Mouse (Mus musculus): ENCODE data around the gene Rnf126.

Rnf126 gene

DNA sequence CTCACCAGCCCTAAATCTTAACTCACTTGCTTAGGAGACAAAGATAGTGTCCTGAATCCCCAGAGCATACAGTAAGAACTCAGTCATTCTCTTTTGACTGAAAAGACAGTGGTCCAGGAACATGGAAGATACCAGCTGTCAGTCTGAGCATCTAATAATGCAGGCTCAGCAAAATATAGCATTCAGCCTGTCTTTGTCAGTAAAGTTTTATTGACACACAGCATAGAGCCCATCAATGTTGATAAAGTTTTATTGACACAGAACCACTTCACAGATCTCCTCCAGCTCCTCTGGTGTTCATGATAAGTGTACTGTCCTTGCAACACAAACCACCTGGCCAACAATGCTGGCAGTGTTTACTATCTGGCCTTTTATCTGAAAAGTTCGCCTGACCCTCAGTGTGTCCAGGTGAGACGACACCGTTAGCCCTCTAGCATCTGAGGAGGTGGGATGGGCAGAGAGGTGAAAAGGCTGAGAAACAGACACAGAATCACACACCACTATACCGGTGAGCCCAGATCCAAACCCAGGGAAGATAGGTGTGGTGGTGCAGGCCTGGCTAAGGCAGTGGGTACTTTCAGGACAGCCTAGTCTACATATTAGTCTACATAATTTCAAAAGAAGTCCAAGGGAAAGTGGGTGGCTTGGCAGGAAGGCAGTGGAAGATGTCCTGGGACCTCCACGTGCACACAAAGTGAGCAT, 25.7 kb upstream of the Rnf126 start:
- DNase-seq (ENCODE audit: low spot score), result no peak

DNA sequence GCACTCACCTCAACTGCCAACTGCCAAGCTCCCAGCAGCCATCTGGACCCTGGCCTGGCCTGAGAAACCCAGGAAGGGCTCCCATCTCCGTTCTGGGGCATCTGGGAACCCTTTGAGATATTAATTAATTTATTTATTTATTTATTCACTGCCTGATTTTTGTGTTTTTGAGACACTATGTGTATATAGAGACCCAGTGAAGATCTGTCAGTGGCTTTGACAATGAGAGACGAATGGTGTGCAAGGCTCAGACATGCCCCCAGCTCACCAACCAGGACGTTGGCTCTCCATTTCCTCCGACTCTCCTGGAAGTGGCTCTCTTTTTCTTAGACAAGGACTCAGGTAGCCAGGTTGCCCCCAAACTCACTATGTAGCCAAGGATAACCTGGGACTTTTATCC, 24.1 kb upstream of the Rnf126 start, which contains the start of gene Prss57:
Gene Prss57 (minus strand): TSS at position 101 of the 400 bp plus-strand sequence.
- DNase-seq (ENCODE audit: low spot score), result no peak

DNA sequence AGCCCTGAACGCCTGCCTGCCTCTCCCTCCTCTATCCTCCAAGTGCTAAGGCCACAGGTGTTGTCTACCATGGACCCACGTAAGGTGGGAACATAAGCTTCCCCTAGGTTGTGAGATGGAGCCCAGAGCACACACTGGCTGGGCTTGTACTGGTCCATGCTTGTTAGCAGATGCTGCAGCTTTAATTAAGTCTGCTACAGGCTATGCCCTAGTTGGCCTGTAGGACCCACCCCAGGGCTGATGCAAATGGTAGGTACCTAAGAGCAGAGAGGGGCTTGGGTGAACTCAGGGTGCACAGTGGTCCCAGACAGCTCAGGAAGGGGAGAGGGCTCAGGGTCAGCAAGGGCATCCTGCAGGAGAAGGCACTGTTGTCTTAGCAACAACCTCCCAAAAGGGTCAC, 22.8 kb upstream of the Rnf126 start:
- DNase-seq (ENCODE audit: low spot score), result no peak

DNA sequence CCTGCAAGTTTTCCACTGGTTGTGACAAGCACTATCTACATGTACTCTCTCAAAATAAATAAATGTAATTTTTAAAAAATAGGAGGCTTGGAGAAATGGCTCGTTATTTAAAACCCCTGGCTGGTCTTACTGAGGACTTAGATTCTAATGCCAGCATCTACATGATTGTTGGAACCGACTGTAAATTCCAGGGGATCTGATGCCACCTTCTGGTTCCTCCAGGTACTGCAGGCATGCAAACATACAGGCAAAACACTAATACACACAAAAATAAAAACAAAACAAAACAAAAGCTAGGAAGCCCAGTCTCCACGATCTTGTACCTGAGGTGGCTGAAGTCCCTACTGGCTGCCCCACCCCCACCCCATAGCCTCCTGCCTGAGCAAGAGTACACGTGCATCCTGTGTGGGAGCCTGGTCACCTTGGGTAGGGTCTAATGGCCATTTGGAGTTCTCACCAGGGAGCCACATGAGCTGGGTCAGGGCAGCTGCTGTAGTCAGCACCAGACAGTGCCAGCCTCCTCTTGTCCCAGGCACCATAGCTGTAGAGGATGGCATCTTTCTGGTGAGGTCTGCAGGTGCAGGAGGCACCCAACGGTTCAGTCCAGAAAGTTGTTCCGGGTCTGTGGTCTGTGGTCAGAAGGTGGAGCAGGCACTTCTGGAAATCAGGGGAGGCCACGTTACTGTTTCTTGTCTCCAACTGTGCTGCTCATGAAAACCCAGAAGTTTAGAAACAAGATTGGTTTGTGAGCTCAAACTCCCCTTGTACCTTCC, 21.8 kb upstream of the Rnf126 start:
- peak; percentile 66 for DNase-seq (ENCODE audit: low spot score)

DNA sequence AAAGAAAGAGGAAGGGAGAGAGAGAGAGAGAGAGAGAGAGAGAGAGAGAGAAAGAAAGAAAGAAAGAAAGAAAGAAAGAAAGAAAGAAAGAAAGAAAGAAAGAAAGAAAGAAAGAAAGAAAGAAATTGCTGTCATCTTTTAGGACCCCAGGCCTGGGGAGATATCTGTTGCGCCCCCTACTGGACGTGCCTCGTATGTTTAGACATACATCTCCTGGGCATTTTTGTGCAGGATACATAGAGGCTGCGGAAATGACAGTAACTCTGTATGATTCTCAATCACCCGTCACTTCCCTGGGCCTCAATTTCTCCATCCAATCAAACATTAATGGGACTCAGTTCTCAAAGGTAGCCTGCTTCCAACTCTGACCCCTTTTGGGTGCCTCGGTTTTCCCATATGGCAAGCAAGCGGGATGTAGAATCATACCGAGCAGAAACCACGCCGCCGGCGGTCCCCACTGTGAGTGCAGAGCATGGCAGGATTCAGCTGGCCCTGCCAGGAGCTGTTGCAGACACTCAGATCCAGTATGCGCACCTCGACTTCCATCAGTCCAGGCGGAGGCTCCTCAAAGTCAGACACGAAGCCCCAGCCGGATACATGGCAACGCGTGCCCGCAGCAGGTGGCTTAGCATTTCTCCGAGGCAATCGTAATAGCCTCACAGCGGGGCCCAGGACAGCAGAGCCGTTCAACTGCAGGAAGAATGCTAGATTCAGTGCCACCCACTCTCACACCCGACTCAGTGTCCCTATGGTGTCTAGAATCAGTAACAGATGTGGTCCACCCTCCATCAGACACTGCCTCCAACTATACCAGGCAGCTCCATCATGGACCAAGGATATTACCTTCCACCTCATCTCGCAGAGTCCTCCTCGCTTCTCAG, 17.4 kb upstream of the Rnf126 start:
- no peak for DNase-seq (ENCODE audit: low spot score)

DNA sequence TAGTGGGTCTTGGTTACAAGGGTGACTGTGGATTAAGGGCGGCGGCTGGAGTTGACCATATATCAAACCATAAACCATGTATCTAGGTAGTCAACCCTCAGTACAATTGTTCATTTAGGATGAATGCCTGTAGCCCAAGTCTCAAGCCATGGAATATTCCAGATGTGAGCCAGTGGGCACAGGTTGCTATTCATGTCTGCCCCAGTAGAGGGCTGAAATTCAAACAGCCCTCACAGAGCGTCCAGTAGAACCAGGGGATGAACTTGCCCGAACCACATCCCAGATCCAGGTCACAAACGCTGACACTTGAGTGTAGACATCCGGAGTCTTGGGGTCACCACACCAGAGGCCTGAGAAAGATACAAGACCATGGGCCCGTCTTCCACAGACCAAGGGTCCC, 16.3 kb upstream of the Rnf126 start:
- no peak for DNase-seq (ENCODE audit: low spot score)

DNA sequence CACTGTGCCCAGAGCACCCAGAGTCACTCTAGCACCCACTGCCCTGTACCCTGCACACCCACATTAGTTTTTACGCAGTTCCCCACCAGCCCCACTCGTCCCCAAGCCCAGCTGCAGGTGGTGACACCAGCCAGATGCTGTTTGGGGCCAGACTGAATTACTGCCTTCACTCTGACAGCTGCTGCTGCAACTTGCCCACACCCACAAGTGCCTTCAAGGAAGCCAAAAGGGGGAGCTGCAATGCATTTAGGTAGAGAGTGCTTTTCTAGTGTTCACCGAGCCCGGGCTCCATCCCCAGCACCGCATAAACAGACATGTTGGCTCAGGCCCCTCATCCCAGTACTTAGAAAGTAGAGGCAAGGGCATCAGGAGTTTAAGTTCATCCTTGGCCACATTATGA, 15.2 kb upstream of the Rnf126 start:
- DNase-seq (ENCODE audit: low spot score), result no peak

DNA sequence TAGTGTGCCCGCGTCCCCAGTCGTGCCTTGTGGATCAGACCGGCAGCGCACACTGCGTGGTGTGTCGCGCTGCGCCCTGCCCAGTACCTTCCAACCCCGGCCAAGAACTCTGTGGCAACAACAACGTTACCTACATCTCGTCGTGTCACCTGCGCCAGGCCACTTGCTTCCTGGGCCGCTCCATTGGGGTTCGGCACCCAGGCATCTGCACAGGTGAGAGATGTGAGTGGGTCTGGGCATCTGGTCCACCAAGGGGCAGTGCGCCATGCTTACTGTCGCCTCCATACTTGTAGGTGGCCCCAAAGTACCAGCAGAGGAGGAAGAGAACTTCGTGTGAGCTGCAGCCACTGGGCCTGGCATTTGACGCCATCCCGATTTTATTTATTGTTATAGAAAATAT, 14.4 kb upstream of the Rnf126 start:
- no peak for DNase-seq (ENCODE audit: low spot score)

DNA sequence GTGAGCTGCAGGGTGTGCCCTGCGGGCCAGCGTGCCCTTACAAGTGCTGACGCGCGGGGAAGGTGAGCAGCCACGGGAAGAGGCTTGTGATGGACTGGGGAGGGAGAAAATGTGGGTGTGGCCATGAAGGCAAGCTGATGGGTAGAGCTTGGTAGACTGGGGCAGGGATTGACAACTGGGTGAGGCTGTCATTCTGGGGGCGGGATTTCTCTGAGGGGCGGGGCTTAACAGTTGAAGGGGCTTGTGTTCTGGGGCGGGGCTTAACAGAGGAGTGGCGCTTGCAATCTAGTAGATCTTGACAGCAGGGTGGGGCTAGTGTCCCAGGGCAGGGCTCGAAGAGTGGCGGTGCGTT, 13.9 kb upstream of the Rnf126 start:
- no peak for DNase-seq (ENCODE audit: low spot score)

DNA sequence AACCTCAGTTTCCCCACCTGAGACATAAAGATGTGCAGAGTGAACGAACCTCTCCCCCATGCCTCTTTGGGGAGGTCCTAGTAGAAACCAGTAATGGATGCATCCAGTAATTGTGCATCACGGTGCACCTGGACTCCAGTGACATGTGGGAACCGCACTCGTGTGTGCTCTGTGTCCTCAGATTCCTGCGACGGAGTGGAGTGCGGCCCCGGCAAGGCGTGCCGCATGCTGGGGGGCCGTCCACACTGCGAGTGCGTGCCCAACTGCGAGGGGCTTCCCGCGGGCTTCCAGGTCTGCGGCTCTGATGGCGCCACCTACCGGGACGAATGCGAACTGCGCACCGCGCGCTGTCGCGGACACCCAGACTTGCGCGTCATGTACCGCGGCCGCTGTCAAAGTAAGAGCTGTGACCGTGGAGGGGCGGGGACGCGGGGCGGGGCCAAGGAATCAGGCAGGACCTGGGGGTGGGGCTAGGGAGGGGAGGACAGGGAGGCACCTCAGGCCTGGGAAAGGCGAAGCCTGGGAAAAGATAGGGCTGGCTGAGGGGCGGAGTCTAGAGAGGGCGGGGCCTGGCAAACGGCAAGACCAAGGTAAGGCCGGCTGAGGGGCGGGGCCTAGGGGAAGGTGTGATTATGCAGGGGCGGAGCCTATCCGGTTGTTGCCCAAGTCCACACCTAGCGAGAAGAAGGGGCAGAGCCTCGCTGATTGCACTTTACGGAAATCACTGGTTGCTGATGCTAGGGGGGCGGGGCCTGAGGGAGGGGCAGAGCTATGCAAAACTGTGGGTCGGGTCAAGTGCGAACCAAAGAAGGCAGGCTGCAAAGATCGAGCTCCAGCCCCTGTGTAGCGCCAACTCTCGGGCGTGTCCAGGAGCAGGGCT, 13.3 kb upstream of the Rnf126 start:
- DNase-seq (ENCODE audit: low spot score), result peak; percentile 85

DNA sequence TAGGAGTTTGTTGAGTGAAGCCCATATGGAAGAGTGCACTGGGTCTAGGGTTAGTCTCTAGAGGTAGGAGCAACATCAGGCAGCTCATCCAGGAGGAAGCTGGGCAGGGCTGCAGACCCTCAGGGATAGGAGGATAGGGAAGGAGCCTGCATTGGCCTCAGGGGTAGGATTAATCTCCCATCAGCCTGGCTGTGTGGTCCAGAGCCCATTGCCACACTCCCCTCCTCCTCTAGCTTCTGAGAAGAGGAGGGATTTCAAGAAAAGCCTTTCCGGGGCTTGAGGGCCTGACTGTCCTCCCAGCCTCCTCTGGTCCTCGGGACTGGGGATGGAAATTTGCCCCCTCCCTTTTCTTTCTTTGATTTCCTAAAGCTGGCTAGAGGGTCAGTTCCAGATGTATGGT, 12.4 kb upstream of the Rnf126 start:
- DNase-seq (ENCODE audit: low spot score), result no peak

DNA sequence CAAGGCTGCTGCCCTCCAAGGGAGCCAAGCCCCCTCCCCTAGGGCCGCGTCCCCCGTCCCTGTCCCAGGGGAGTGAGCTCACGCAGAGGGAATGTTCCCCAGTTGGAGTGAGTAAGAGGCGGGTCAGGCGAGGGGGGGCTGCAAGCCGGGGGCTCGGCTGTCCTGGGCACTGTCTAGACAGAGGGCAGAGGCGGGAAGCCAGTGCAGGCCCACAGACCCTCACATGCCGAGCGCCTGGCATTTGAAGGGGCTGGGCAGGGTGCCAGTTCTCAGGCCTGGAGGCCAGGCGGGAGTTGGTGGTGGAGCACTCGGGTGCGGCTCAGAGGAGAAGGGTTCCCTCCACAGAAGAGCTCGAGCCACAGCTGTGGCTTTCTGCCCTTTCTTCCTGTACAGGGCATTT, 11.3 kb upstream of the Rnf126 start:
- DNase-seq (ENCODE audit: low spot score), result no peak

DNA sequence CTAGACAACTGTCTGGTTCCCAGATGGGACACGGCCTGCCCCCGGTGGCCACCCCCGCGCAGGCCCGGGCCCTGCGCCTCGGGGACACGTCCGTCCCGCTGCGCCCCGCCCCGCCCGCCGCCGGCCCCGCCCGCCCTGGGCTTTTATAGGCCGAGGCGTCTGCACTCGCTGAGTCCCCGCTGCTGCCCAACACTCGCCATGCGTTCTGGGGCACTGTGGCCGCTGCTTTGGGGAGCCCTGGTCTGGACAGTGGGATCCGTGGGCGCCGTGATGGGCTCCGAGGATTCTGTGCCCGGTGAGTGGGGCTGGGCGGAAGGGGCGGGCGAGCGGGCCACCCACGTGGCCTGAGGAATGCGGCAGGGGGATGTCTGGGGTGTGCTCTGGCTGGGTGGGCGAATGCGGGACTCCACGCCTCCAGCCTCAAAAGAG, 10.4 kb upstream of the Rnf126 start, which contains the start of gene Fstl3:
Gene Fstl3 (plus strand): TSS at position 170 of the 429 bp plus-strand sequence.
- DNase-seq (ENCODE audit: low spot score), result no peak

DNA sequence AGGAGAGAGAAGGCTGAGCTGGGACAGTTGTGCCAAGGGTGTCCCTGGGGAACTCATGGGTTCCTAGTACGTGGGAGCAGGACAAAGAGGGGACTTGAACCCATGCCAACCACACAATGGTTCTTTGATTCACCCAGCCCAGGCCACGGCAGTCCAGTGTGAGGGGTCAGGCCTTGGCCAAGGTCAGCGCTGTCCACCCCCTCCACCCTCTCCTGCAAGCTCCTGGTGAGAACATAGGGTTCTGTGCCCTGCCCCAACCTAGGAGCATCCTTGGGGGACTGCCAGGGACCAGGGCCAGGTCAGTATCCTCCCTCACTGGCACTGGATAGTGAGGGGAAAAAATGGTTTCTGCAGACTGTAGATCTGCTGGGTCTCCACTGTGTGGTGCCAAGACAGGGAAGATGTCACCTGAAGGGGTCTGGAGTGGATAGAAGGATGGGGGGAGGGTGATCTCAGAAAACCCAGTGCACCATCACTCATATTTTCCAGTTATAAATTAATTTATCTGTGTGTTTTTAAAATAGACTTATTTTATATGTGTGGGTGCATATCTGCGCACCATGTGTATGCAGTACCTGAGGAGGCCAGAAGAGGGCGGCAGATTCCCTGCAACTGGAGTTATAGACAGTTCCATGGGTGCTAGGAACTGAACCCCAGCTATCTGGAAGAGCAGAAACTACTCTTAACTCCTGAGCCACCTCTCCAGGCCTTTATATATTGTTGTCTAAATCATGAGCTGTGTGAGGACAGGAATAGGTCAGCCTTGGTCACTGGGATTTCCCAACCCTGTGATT, 7.9 kb upstream of the Rnf126 start:
- DNase-seq (ENCODE audit: low spot score), result no peak

DNA sequence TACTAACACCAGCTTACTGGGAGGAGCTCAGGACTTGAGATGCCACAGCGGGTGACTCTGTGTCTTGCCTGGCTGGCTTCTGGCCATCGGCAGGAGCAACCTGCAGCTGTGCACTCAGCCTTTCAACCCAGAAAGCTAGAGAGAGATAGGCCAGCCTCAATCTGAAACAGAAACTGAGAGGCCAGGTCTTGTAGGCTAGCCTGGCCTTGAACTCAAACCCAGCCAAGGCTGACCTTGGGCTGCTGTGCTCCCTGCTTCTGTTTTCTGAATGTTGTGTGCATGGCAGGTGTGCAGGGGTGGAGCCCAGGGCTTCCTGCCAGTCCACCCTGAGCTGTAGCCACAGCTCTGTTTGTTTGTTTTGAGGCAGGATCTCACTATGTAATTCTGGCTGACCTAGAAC, 6.5 kb upstream of the Rnf126 start:
- DNase-seq (ENCODE audit: low spot score), result no peak

DNA sequence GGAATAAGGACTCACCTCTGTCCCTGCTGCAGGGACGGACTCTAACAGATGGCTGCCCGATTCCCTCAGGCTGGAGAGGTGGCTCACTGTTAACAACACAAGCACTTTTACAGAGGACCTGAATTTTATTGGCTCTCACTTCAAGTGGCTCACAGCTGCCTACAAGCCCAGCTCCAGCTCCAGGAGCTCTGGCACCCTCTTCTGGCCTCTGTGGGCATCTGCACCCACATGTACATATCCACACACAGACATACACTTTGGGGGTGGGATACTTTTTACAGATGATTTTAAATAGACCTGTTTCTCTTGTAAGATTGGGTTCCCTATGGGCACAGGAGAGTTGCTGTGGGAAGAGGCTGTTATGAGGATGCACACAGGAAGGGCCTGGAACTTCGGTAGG, 5.6 kb upstream of the Rnf126 start:
- DNase-seq (ENCODE audit: low spot score), result no peak

DNA sequence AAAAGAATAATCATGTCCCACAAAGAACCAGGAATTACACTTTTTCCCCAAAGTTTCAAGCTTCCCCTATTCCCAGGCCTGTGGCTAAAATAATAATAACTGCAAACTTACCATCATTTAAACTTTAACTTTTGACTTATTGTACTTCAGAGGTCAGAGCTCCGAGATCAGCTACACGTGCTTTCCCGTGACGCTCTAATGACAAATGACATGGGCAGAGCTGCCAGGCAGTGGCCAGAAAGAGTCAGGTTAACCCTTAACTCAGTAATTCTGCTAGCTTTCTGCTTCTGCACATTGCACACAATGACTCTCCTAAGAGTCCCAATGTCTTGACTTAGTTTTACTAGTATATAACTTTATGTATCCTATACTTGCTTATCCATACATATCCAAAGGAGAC, 2.6 kb upstream of the Rnf126 start:
- DNase-seq (ENCODE audit: low spot score), result no peak

DNA sequence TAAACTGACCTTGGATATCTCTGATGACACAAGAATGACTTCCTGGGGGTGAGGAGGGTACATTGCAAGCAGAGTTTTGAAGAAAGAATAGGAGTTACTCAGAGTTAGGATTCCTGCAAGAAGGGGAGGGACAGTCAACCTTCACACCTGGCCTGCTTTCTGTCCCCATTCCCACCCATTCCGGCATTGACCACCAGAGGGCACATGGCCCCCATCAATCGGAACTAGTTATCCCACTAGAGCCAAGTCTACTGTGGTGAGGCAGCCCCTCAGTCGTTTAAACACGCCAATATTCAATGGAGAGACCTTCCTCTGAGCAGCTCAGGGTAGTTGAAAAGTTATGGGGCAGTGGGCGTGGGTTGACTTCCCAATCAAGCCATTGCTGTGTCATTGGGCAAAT, 1.6 kb upstream of the Rnf126 start:
- DNase-seq (ENCODE audit: low spot score), result peak; percentile 63

DNA sequence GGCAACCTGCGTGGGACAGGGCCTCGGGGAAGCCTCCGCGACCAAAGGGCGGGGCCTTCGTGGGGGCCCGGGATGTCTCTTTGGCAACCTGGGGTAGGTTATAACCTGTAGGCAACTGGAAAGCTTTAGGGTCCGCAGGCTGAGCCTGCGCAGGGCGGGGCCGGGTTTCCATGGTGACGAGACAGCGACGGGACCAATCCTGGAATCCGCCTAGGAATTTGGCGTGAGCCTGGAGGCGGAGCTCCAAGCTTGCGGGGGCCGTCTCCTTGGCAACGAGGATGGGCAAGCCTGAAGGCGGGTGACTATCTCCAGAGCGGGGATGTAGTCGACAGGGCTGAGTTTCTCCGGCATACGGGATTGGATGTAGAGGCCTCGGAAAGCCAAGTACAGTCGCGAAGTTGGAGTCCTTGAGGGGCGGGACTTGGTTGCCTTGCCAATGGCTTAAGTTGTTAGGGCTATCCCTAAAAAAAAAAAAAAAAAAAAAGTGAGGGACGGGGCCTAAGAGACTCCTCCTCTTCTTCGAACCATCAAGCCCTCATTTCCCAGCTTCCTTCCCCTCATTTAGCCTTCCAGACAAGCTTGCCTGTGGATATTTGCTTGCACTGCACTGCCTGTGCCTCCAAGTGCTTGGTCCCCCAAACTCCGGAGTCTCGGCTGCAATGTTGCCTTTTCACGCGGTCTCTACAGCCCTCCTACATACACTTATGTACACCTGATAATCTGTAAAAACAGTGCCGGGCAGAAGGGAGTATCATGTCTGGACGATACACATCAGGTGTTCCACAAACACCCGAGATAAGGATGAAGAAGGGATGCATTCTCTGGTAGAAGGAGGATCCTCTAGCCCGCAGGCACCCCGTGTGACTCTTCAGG, 856 bp upstream of the Rnf126 start:
- no peak for DNase-seq (ENCODE audit: low spot score)

DNA sequence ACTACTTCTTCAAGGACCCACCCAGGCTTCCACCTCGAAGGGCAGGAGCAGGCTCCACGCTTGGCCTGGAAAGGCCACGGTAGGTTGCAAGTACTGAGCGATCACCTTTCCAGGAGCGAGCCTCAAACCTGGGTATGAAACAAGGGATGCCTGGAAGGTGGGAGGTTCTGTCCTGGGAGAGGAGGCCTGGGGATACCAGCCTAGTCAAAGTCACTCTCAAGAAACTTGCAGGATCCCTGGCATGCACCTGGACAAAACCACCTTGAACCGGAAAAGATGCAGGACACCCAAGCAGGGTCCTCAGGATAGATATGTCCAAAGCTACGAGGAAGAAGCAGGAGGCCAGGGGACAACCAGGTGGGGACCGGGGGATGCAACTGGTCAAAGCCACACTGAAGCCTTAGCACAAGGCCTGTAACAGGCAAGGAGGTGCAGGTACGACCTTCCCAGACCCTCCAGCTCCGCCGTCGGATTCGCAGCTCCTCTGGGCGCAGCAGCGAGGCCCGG, 698 bp downstream of the Rnf126 start:
- DNase-seq (ENCODE audit: low spot score), result no peak
